Mouse (Mus musculus) thymus, adult 2 months (tissue): ENCODE results near the gene Gm10553.
"Not testable (repeated sequence)": the region's sequence is repeated elsewhere in the genome, so short reads cannot be mapped to it uniquely, and the experiment has no call there.

Experiments used
- CTCF ChIP-seq: fragments of 200-500 bp; IDR thresholded peaks from 2 replicates; pipeline ENCODE4 v1.5.1; 2012; ENCODE audit warnings: mild to moderate bottlenecking, control low read depth, low read length, moderate library complexity, borderline replicate concordance; ENCODE audit not compliant: control insufficient read depth, poor library complexity, insufficient read depth; ENCODE audit errors: extremely low read depth
- POLR2A ChIP-seq: fragments of 200-500 bp; IDR thresholded peaks from 2 replicates; pipeline ENCODE4 v1.6.1; 2012; ENCODE audit warnings: mild to moderate bottlenecking, low read length, control low read depth, moderate library complexity; ENCODE audit not compliant: control insufficient read depth, poor library complexity, insufficient read depth; ENCODE audit errors: extremely low read depth

GRCm38 (mm10) chr1:85084803-85085202 lies 15.2 kb upstream of the Gm10553 start:
- not testable (repeated sequence) for TF ChIP-seq POLR2A, CTCF
